ENCODE assay signal across 15 mouse cellular contexts in the genomic region with DNA sequence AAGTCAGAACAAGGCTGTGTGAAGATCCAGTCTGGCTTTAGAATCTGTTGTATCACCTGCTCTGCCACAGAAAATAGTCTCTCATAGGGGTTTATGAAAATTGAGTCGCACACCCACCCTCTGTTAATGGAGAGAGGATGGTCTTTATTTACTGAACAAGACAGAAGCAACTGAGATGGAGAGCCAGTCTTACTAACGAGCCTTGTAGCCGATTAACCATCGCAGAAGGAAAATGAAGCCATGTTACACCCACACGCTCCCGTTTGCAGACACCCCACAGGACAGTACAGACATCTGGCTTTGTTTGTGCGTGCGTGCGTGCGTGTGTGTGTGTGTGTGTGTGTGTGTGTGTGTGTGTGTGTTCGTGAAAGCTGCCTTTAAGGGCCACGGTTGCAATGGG.
"Had no signal": no experiment of that assay in that cellular context is flagged by ENCODE, and none has a peak within 500 bp of the region (broad histone marks: within the 10 kb centered on the region; RNA-seq: fewer than 3 reads in every experiment).

No protein-coding gene starts in this region.

- H3K4me3 ChIP-seq: liver, embryonic 12.5 days; midbrain, embryonic 10.5 days; midbrain, embryonic 12.5 days; myocyte; neural tube, embryonic 13.5 days; neural tube, embryonic 15.5 days; stomach, embryonic 15.5 days had no signal

- H3K9ac ChIP-seq: liver, embryonic 12.5 days; liver, embryonic 14.5 days; midbrain, embryonic 12.5 days; neural tube, embryonic 13.5 days; neural tube, embryonic 15.5 days; stomach, embryonic 15.5 days had no signal

- H3K27me3 ChIP-seq: liver, embryonic 12.5 days; midbrain, embryonic 12.5 days; neural tube, embryonic 13.5 days; neural tube, embryonic 15.5 days; stomach, embryonic 15.5 days had no signal

- H3K27ac ChIP-seq: liver, embryonic 12.5 days; liver, embryonic 14.5 days; midbrain, embryonic 10.5 days; midbrain, embryonic 12.5 days; neural tube, embryonic 13.5 days; neural tube, embryonic 15.5 days; stomach, embryonic 15.5 days; stomach, postnatal 0 days had no signal

- ATAC-seq: liver, embryonic 12.5 days; midbrain, embryonic 16.5 days had no signal

- H3K9me3 ChIP-seq: liver, embryonic 12.5 days; midbrain, embryonic 10.5 days; midbrain, embryonic 12.5 days; neural tube, embryonic 13.5 days; neural tube, embryonic 15.5 days; stomach, embryonic 15.5 days had no signal

- H3K4me1 ChIP-seq: stomach, embryonic 15.5 days had no signal

- DNase-seq: midbrain, embryonic 14.5 days; right cerebral cortex, postnatal 14 days; thymus, adult 18-20 months; thymus, postnatal 25 days; thymus, postnatal 4 days had no signal

- H3K4me2 ChIP-seq: liver, embryonic 12.5 days; midbrain, embryonic 12.5 days; neural tube, embryonic 13.5 days; neural tube, embryonic 15.5 days; stomach, embryonic 15.5 days had no signal
